Mouse (Mus musculus): ENCODE measurements around the gene Mks1.

DNA sequence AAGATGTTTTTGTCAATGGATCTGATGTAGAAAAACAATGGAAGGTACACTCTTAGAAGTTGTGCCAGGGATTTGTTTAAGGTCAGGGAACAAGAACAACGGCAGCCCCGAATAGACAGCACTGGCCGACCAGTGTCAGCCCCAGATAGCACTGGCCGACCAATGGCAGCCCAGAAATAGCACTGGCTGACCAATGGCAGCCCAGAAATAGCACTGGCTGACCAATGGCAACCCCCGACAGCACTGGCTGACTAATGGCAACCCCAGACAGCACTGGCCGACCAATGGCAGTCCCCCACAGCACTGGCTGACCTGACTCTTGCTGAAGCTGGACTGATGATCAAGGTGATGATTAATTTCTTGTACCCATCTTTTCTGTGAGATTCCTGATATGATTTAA lies 5.1 kb upstream of the Mks1 start:
- TF ChIP-seq CTCF (IDR thresholded peaks at IDR 0.05; ENCODE audit: low read depth, low read length) = no peak
- TF ChIP-seq POLR2A (IDR thresholded peaks at IDR 0.05; ENCODE audit: borderline replicate concordance, low read depth, low read length) = no peak

Data from bone marrow macrophage, adult 2 months (primary cell).